Mouse (Mus musculus): Measurements from ENCODE around the gene Rbm47.
"Not testable (repeated sequence)": the region's sequence is repeated elsewhere in the genome, so short reads cannot be mapped to it uniquely, and the experiment has no call there.

Rbm47 gene

GRCm38 (mm10) chr5:66173018-66173417 lies at the start of gene Rbm47:
TSS of gene Rbm47 (minus strand) at chr5:66173118.
- DNase-seq (ENCODE audit: low spot score in 2 of 2), result no peak

- DNase-seq (ENCODE audit: low spot score in 2 of 2), result no peak
Measured at GRCm38 (mm10) chr5:66220620-66221019, 47.7 kb upstream of the Rbm47 start.

- no peak for DNase-seq (ENCODE audit: low spot score in 2 of 2)
Measured at GRCm38 (mm10) chr5:66219692-66220091, 46.8 kb upstream of the Rbm47 start.

- DNase-seq (ENCODE audit: low spot score in 2 of 2), result no peak
Measured at GRCm38 (mm10) chr5:66215569-66216277, 42.8 kb upstream of the Rbm47 start.

- no peak for DNase-seq (ENCODE audit: low spot score in 2 of 2)
Measured at GRCm38 (mm10) chr5:66214395-66214935, 41.5 kb upstream of the Rbm47 start.

- DNase-seq (ENCODE audit: low spot score in 2 of 2), result no peak
Measured at GRCm38 (mm10) chr5:66209532-66210176, 36.7 kb upstream of the Rbm47 start.

- no peak for DNase-seq (ENCODE audit: low spot score in 2 of 2)
Measured at GRCm38 (mm10) chr5:66204966-66205365, 32.0 kb upstream of the Rbm47 start.

GRCm38 (mm10) chr5:66203424-66203823 lies 30.5 kb upstream of the Rbm47 start:
- DNase-seq (ENCODE audit: low spot score in 2 of 2), result no peak

GRCm38 (mm10) chr5:66200044-66200443 lies 27.1 kb upstream of the Rbm47 start:
- DNase-seq (ENCODE audit: low spot score in 2 of 2), result no peak

GRCm38 (mm10) chr5:66195323-66195722 lies 22.4 kb upstream of the Rbm47 start:
- no peak for DNase-seq (ENCODE audit: low spot score in 2 of 2)

- DNase-seq (ENCODE audit: low spot score in 2 of 2), result no peak
Measured at GRCm38 (mm10) chr5:66193218-66193846, 20.4 kb upstream of the Rbm47 start.

GRCm38 (mm10) chr5:66191185-66191503 lies 18.2 kb upstream of the Rbm47 start:
- DNase-seq (ENCODE audit: low spot score in 2 of 2), result no peak

- no peak for DNase-seq (ENCODE audit: low spot score in 2 of 2)
Measured at GRCm38 (mm10) chr5:66190481-66191184, 17.7 kb upstream of the Rbm47 start.

GRCm38 (mm10) chr5:66188591-66188990 lies 15.7 kb upstream of the Rbm47 start:
- DNase-seq (ENCODE audit: low spot score in 2 of 2), result not testable (repeated sequence)

- no peak for DNase-seq (ENCODE audit: low spot score in 2 of 2)
Measured at GRCm38 (mm10) chr5:66182156-66182555, 9.2 kb upstream of the Rbm47 start.

GRCm38 (mm10) chr5:66174160-66174837 lies 1.4 kb upstream of the Rbm47 start:
- no peak for DNase-seq (ENCODE audit: low spot score in 2 of 2)

GRCm38 (mm10) chr5:66170591-66170990 lies 2.3 kb downstream of the Rbm47 start:
- no peak for DNase-seq (ENCODE audit: low spot score in 2 of 2)

- no peak for DNase-seq (ENCODE audit: low spot score in 2 of 2)
Measured at GRCm38 (mm10) chr5:66169099-66169485, 3.8 kb downstream of the Rbm47 start.

- no peak for DNase-seq (ENCODE audit: low spot score in 2 of 2)
Measured at GRCm38 (mm10) chr5:66168462-66169098, 4.3 kb downstream of the Rbm47 start.

GRCm38 (mm10) chr5:66166931-66167330 lies 6.0 kb downstream of the Rbm47 start:
- no peak for DNase-seq (ENCODE audit: low spot score in 2 of 2)

GRCm38 (mm10) chr5:66166193-66166629 lies 6.7 kb downstream of the Rbm47 start:
- DNase-seq (ENCODE audit: low spot score in 2 of 2), result no peak

Data from urinary bladder, postnatal 4 days (tissue).